Mouse (Mus musculus) hindbrain, embryonic 11.5 days (tissue): Measurements from ENCODE around the gene Hoxd3. TPM values are rescaled to one million over a fixed set of nuclear protein-coding genes. Genes with fewer than 3 reads are reported as not detected.

Experiments used
- ATAC-seq: fragments of 200-750 bp; cut with Nextera tagmentation; 2 replicates; pipeline ENCODE4 v1.8.0; 2017; ENCODE audit warnings: mild to moderate bottlenecking, moderate TSS enrichment, moderate library complexity; ENCODE audit not compliant: low FRiP score
- DNase-seq: peaks from one replicate; pipeline ENCODE4 v3.0.0-alpha.2; 2015; ENCODE audit warnings: low spot score
- H3K27ac ChIP-seq: fragments of 300-500 bp; sonication (generic); 2 replicates; pipeline ENCODE4 v1.5.1; 2014; ENCODE audit warnings: mild to moderate bottlenecking, low read depth, low read length
- H3K27me3 ChIP-seq: fragments of 300-500 bp; sonication (generic); 2 replicates; pipeline ENCODE4 v1.6.1; 2014; ENCODE audit warnings: mild to moderate bottlenecking, low read length, moderate library complexity, mixed read lengths; ENCODE audit not compliant: control insufficient read depth, insufficient read depth
- H3K36me3 ChIP-seq: fragments of 300-500 bp; sonication (generic); 2 replicates; pipeline ENCODE4 v1.6.1; 2014; ENCODE audit warnings: mild to moderate bottlenecking, low read length, moderate library complexity, mixed read lengths; ENCODE audit not compliant: control insufficient read depth, insufficient read depth
- H3K4me1 ChIP-seq: fragments of 300-500 bp; sonication (generic); replicated peaks from 2 replicates; pipeline ENCODE4 v1.6.1; 2014; ENCODE audit warnings: low read length, mixed read lengths; ENCODE audit not compliant: control insufficient read depth, insufficient read depth
- H3K4me2 ChIP-seq: fragments of 300-500 bp; sonication (generic); replicated peaks from 2 replicates; pipeline ENCODE4 v1.6.1; 2014; ENCODE audit warnings: mild to moderate bottlenecking, low read depth, low read length
- H3K4me3 ChIP-seq: fragments of 300-500 bp; sonication (generic); 2 replicates; pipeline ENCODE4 v1.5.1; 2014; ENCODE audit warnings: low read depth, low read length
- H3K9ac ChIP-seq: fragments of 300-500 bp; sonication (generic); 2 replicates; pipeline ENCODE4 v1.6.1; 2014; ENCODE audit warnings: low read depth, low read length
- H3K9me3 ChIP-seq: fragments of 300-500 bp; sonication (generic); 2 replicates; pipeline ENCODE4 v1.6.1; 2016; ENCODE audit warnings: low read length; ENCODE audit not compliant: control insufficient read depth
- WGBS: fragments of 180-500 bp; shearing (Covaris S2); extraction: QIAGEN DNeasy Blood & Tissue Kit; methylation state at CpG from one replicate; pipeline ENCODE4 v1.1.7; 2014; 5-methylcytosine and 5-hydroxymethylcytosine counted together
- polyA plus RNA-seq: library from polyadenylated mRNA; unstranded; fragments of >200 nt; fragmentation: Nextera tagmentation; extraction: Ambion mirVana; gene quantifications from 2 replicates; pipeline ENCODE4 v1.2.1, GENCODE M21; 2014

Hoxd3 gene
- polyA plus RNA-seq, 1 experiment from 2014 or later: 58.0 TPM

DNA sequence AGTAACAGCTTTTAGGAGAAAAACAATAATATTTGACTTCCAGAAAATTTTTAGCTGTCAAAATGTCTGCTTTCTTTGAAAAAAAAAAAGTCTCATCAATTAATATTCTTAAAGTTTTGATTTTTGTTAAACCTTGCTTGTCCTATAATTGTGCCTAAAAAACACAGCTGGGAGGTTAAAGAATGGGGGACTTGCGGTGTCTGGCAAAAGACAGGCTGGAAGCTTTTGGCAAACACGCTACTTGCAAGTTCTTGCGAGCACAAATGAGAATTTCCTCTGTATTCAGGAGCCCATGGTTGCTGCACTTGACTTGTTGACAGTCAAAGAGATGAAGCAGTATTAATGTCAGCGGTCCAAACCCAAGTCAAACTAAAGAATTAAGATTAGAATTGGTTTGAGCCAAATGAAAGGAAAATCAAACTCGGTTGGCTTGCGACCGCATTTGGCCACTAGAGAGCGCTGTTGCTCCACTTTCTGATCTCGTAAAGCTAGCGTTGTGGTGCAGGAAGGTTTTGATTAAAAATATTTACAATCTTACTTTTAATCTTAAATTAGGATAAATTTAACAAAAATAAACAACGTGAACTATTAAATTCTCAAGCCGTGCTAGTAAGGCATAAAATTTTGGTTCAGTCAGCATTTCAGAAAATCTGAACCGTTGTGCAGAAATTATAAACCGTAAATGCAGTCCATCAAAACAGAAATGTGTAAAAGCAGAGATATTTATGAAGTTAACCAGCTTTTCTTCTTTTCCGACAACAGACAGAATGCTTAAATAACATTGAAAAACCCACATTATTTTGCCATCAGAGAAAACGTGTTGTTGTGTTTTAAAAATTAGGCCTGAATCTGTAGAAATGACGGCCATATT is 9.5 kb upstream of the Hoxd3 start:
- 11% methylated on average over 17 of the region's 17 CpGs for WGBS
- H3K4me3 ChIP-seq: no peak overlapping the region
- H3K4me2 ChIP-seq: no peak overlapping the region
- no peak overlapping the region for H3K9ac ChIP-seq
- peak; percentile 94 for DNase-seq
- no peak overlapping the region for H3K27ac ChIP-seq
- peaks cover 10% of the 10 kb centered on the region for H3K4me1 ChIP-seq
- no peaks in the 10 kb centered on the region for H3K36me3 ChIP-seq
- H3K9me3 ChIP-seq: no peaks in the 10 kb centered on the region
- ATAC-seq: no peak
- H3K27me3 ChIP-seq: peaks cover 89% of the 10 kb centered on the region

DNA sequence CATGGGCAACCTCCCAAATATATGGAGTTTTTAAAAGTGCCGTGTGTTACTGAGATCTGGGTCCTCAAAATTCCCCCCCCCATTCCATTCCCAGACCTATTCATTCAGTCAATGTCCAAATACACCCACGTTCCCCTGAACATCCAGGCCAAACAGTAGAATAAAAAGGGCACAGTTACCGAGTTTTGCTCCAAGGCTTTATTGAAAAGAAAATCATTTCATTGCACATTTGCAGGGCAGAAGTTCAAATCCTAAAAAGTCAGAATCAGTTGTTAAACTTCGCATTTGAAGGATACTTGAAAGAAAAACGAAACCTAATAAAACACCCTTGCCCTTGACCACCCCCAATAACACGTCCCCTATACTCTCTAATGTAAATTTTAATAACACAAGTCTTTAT is 8.9 kb upstream of the Hoxd3 start:
- Histone ChIP-seq H3K9me3 (no peaks in the 10 kb centered on the region), H3K27me3 (peaks cover 89% of the 10 kb centered on the region), H3K27ac (no peak overlapping the region), H3K36me3 (no peaks in the 10 kb centered on the region), H3K4me1 (peaks cover 8% of the 10 kb centered on the region), H3K4me3 (no peak overlapping the region), H3K4me2 (no peak overlapping the region), H3K9ac (no peak overlapping the region)
- ATAC-seq: no peak
- DNase-seq: no peak
- WGBS: 11% methylated on average over 6 of the region's 6 CpGs

DNA sequence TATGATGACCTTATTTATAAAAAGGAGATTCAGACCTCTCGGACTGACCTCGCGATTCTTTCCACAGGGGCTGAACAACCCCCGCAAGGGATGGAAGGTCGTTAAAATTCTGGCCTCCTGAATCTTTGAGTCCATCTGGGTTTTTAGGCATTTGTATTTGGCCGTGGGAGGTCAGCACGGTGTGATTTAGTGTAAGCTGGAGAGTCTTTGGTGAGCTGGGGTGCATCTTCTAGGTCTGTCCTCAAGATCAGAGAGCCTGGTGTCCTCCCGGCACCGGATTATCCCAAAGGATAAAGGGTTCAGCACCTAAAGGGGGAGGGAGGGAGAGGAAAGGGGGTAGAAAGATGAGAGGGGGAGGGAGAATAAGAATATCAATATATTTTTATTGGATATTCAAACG is 8.4 kb upstream of the Hoxd3 start:
- H3K4me1 ChIP-seq: peaks cover 5% of the 10 kb centered on the region
- H3K9me3 ChIP-seq: no peaks in the 10 kb centered on the region
- no peaks in the 10 kb centered on the region for H3K36me3 ChIP-seq
- ATAC-seq (no peak), DNase-seq (no peak)
- peaks cover 89% of the 10 kb centered on the region for H3K27me3 ChIP-seq
- H3K9ac ChIP-seq: no peak overlapping the region
- 2% methylated on average over 10 of the region's 10 CpGs for WGBS
- no peak overlapping the region for H3K27ac ChIP-seq
- H3K4me3 ChIP-seq: no peak overlapping the region
- no peak overlapping the region for H3K4me2 ChIP-seq

DNA sequence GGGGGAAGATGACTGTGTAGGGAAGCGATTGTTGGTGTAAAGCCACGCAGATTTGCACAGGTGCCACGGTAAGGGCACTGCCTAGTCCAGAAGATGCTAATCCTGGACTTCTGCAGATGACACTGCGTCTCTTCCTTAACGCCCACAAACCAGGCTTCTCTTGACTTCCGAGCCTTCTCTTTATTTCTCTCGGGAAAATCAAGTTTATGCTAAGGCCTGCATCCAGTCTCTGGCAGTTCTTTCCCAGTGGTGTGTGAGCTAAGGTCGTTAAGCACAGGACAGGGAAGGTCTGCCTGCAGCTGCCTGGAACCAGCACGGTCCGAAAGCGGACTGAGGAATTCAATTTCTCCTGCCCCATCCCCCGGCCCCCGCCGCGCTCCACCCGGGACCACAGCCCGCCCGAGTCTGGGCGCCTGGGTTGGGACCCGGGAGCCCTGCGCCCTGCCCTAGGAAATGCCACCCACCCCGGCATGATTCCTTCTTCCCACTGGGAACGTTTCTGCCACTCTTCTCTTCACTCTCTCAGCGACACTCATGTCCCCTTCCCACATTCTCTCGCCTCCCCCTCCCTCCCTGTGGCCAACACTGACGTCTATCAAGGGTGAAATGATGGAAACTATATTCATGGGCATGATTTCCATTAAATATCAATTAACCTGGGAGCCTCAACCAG is 7.9 kb upstream of the Hoxd3 start:
- Histone ChIP-seq H3K4me3 (no peak overlapping the region), H3K27me3 (peaks cover 89% of the 10 kb centered on the region), H3K4me2 (no peak overlapping the region), H3K9ac (no peak overlapping the region), H3K9me3 (no peaks in the 10 kb centered on the region), H3K27ac (no peak overlapping the region), H3K4me1 (peaks cover 3% of the 10 kb centered on the region), H3K36me3 (no peaks in the 10 kb centered on the region)
- DNase-seq (no peak), ATAC-seq (no peak)
- WGBS: 1% methylated on average over 26 of the region's 26 CpGs

DNA sequence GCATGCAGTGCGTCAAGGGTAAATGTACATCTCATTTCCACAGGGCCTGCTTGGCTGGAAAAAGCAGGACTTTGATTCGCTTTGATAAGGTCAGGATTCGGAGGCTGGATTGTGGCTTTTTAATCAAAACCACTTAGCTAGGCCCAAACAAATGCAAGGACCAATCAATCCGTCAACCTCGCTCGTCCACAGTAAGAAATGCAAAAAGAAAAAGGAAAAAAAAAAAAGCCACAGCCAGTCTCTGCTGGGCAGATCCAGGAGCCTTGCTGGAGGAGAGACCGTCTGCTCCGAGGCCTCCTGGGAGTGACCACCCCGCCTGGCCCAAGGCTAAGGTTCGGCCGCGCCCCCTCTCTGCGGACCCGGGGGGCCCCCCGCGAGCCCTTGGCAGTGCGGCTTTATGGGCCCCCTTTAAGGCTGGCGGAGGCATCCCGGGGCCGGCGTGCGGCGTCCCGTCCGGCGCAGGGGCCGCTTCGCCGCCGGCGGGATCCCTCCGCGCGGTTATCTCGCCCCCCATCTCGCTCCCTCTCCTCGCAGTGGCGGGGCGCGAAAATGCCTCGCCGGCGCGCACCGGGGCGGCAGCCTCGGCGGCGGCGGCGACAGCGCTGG is 7.2 kb upstream of the Hoxd3 start, which contains the start of gene Hoxd8:
Gene Hoxd8 (plus strand): TSS at position 223 of the 606 bp plus-strand sequence.
- Histone ChIP-seq H3K4me2 (peak within 1 kb of the TSS; percentile 62), H3K27ac (no peak within 1 kb of the TSS), H3K4me1 (peaks cover 3% of the 10 kb centered on the region), H3K9ac (peak within 1 kb of the TSS; percentile 38; the same call in 1 of the 2 replicates), H3K9me3 (no peaks in the 10 kb centered on the region), H3K36me3 (no peaks in the 10 kb centered on the region), H3K27me3 (peaks cover 89% of the 10 kb centered on the region), H3K4me3 (peak within 1 kb of the TSS; percentile 30)
- DNase-seq (no peak), ATAC-seq (peak; percentile 18; the same call in 1 of the 2 replicates)
- WGBS: under 1% methylated on average over 38 of the region's 52 CpGs

DNA sequence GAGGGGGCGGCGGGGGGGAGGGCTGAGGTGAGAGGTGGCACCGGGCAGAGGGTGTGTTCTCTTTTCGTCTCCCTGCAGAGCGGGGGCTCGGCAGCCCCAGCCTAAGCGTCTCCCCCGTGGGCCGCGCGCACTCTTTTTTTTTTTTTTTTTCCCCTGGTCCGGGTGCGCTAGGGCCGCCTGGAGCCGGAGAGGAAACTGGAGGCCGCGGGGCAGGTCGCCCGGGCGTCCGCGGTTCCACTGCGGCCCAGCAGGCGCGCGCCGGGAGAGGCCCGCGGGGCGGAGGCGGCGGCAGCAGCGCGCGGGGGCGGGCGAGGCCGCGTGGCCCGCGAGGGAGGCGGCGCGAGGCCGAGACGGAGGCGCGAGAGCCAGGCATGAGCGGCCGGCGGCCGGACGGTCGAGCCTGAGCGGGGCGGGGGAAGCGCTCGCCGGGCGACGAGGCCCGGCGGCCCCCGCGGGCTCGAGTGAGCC is 6.7 kb upstream of the Hoxd3 start:
- Histone ChIP-seq H3K4me3 (peak overlapping the region; percentile 30), H3K27ac (no peak overlapping the region), H3K36me3 (no peaks in the 10 kb centered on the region), H3K9me3 (no peaks in the 10 kb centered on the region), H3K4me2 (peak overlapping the region; percentile 62), H3K27me3 (peaks cover 89% of the 10 kb centered on the region), H3K9ac (peak overlapping the region; percentile 38; the same call in 1 of the 2 replicates), H3K4me1 (peaks cover 3% of the 10 kb centered on the region)
- DNase-seq (no peak), ATAC-seq (peak; percentile 59)
- under 1% methylated on average over 26 of the region's 66 CpGs for WGBS

DNA sequence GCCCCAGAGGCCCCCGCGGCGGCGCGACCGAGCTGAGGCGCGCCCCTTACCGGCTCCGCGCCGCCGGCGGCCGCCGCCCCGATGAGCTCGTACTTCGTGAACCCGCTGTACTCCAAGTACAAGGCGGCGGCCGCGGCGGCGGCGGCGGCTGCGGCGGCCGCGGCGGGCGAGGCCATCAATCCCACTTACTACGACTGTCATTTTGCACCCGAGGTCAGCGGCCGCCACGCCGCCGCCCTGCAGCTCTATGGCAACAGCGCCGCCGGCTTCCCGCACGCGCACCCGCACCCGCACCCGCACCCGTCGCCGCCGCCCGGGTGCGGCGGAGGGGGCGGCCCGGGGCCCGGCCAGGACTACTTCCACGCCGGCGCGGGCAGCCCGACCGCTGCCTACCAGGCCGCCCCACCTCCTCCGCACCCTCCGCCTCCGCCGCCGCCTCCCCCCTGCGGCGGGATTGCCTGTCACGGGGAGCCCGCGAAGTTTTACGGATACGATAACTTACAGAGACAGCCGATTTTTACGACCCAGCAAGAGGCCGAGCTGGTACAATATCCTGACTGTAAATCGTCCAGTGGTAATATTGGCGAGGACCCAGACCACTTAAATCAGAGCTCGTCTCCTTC is 6.1 kb upstream of the Hoxd3 start:
- peak; percentile 66 for ATAC-seq

DNA sequence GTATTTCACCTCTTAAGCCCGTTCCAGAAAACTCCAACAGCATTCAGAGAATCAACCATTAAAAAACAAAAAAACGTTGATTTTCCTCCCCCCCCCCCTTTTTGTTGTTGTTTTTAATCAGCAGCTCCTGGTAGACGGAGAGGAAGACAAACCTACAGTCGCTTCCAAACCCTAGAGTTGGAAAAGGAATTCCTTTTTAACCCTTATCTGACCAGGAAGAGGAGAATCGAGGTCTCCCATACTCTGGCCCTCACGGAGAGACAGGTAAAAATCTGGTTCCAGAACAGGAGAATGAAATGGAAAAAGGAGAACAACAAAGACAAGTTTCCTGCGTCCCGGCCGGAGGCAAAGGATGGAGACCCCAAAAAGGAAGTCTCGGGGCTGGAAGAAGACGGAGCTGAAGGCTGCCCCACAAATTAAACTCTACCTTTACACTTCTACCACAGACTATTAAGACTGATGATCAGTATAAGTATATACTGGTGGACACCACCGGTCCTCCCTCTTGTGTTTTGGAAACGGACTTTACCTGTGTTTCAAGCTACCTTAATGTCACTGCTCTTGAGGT is 5.2 kb upstream of the Hoxd3 start:
- H3K4me2 ChIP-seq: no peak overlapping the region
- H3K27me3 ChIP-seq: peaks cover 86% of the 10 kb centered on the region
- H3K36me3 ChIP-seq: no peaks in the 10 kb centered on the region
- no peak for DNase-seq
- no peak for ATAC-seq
- no peak overlapping the region for H3K9ac ChIP-seq
- no peaks in the 10 kb centered on the region for H3K9me3 ChIP-seq
- 3% methylated on average over 13 of the region's 13 CpGs for WGBS
- no peak overlapping the region for H3K4me3 ChIP-seq
- no peak overlapping the region for H3K27ac ChIP-seq
- peaks cover 3% of the 10 kb centered on the region for H3K4me1 ChIP-seq

More for the DNA sequence above, 6.1 kb upstream of the Hoxd3 start:
- H3K4me2 ChIP-seq: peak overlapping the region; percentile 62
- peaks cover 89% of the 10 kb centered on the region for H3K27me3 ChIP-seq
- no peaks in the 10 kb centered on the region for H3K9me3 ChIP-seq
- no peaks in the 10 kb centered on the region for H3K36me3 ChIP-seq
- H3K9ac ChIP-seq: peak overlapping the region; percentile 38; the same call in 1 of the 2 replicates
- H3K4me1 ChIP-seq: peaks cover 3% of the 10 kb centered on the region
- WGBS: under 1% methylated on average over 28 of the region's 85 CpGs
- H3K27ac ChIP-seq: no peak overlapping the region
- DNase-seq: no peak
- H3K4me3 ChIP-seq: peak overlapping the region; percentile 30
